Mouse (Mus musculus) brain, embryonic 14.5 days (tissue): ENCODE data around the gene 2810021J22Rik.
"Not testable (repeated sequence)": the region's sequence is repeated elsewhere in the genome, so short reads cannot be mapped to it uniquely, and the experiment has no call there.

Experiments used
- CTCF ChIP-seq: fragments of 200-500 bp; IDR thresholded peaks from 2 replicates; pipeline ENCODE4 v1.5.1; 2012; ENCODE audit warnings: inconsistent platforms, mild to moderate bottlenecking, moderate library complexity, borderline replicate concordance; ENCODE audit not compliant: insufficient read depth, insufficient read length; ENCODE audit errors: extremely low read depth
- POLR2A ChIP-seq: fragments of 200-500 bp; IDR thresholded peaks from 2 replicates; pipeline ENCODE4 v1.6.1; 2012; ENCODE audit warnings: mild to moderate bottlenecking, inconsistent platforms, borderline replicate concordance; ENCODE audit not compliant: poor library complexity, insufficient read depth, insufficient read length, severe bottlenecking; ENCODE audit errors: extremely low read depth

- TF ChIP-seq POLR2A, CTCF: not testable (repeated sequence)
Measured at GRCm38 (mm10) chr11:58832541-58832940, 34.5 kb upstream of the 2810021J22Rik start.
